In the genomic region with DNA sequence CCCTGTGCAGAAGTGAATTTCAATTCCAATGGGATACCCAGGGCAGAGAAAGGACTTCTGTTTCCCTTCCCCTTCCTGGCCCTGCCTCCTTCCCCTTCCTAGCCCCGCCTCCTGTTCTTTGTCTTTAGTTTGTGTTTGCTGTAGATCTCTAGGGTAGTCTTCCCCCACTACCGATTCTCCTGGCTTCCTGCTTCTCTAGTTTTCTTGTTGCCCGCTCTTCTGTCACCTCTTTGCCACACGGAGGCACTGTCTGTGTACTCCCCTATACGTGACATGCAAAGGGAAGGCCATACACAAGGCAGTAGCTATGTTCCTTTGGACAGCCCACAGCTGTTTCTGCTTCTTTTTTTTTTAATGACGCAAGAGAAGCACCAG, we compare ENCODE assay signal across 8 mouse cellular contexts.
DNase-seq lines count a peak whose midpoint lies in the region; ATAC-seq and TF ChIP-seq lines count a peak whose summit lies in the region.

No protein-coding gene starts in this region.

- no peaks in the 10 kb centered on the region for H3K27me3 ChIP-seq in embryonic facial prominence, embryonic 13.5 days
- no peaks in the 10 kb centered on the region for H3K27me3 ChIP-seq in hindbrain, embryonic 16.5 days (replicated peaks; ENCODE audit: control insufficient read depth, insufficient read depth, low read length)
- H3K27me3 ChIP-seq in lung, embryonic 16.5 days (ENCODE audit: control insufficient read depth, insufficient read depth, low read depth, low read length), result no peaks in the 10 kb centered on the region

- TF ChIP-seq POLR2A in cortical plate, adult 2 months (IDR thresholded peaks at IDR 0.05; ENCODE audit: extremely low read depth, insufficient read depth, low read length), result no peak

- no peak overlapping the region for H3K4me2 ChIP-seq in embryonic facial prominence, embryonic 13.5 days
- H3K4me2 ChIP-seq in hindbrain, embryonic 16.5 days (ENCODE audit: low read length), result no peak overlapping the region
- H3K4me2 ChIP-seq in lung, embryonic 16.5 days (ENCODE audit: low read depth, low read length), result peak overlapping the region; percentile 37; the same call in 1 of the 2 replicates

- peaks cover 5% of the 10 kb centered on the region for H3K4me1 ChIP-seq in cortical plate, adult 2 months (ENCODE audit: control insufficient read depth, insufficient read depth, low read length)
- peaks cover 45% of the 10 kb centered on the region for H3K4me1 ChIP-seq in embryonic facial prominence, embryonic 13.5 days
- no peaks in the 10 kb centered on the region for H3K4me1 ChIP-seq in hindbrain, embryonic 16.5 days (ENCODE audit: control insufficient read depth, insufficient read depth, low read depth, low read length)
- peaks cover 37% of the 10 kb centered on the region for H3K4me1 ChIP-seq in lung, embryonic 16.5 days (replicated peaks; ENCODE audit: control insufficient read depth, insufficient read depth, low read length)

- peak overlapping the region; percentile 60; the same call in 1 of the 2 replicates for H3K27ac ChIP-seq in cortical plate, adult 2 months (ENCODE audit: insufficient read depth, low read length)
- H3K27ac ChIP-seq in embryonic facial prominence, embryonic 13.5 days, result peak overlapping the region; percentile 63; the same call in 1 of the 2 replicates
- H3K27ac ChIP-seq in hindbrain, embryonic 16.5 days (ENCODE audit: low read depth, low read length), result peak overlapping the region; percentile 46
- H3K27ac ChIP-seq in lung, embryonic 16.5 days (ENCODE audit: low read length), result peak overlapping the region; percentile 87

- DNase-seq in adrenal gland, postnatal 36 days, result no peak
- no peak for DNase-seq in spleen, postnatal 4 days (ENCODE audit: low spot score in 2 of 2)
- no peak for DNase-seq in adrenal gland, postnatal 14 days
- no peak for DNase-seq in cerebellum, adult 18-20 months

- H3K36me3 ChIP-seq in embryonic facial prominence, embryonic 13.5 days, result peaks cover 11% of the 10 kb centered on the region
- no peaks in the 10 kb centered on the region for H3K36me3 ChIP-seq in hindbrain, embryonic 16.5 days (ENCODE audit: control insufficient read depth, insufficient read depth, low read length)
- H3K36me3 ChIP-seq in lung, embryonic 16.5 days (ENCODE audit: control insufficient read depth, insufficient read depth, low read length), result peaks cover 28% of the 10 kb centered on the region

- 48% methylated on average over 6 of the region's 6 CpGs for WGBS in embryonic facial prominence, embryonic 13.5 days
- 65% methylated on average over 6 of the region's 6 CpGs for WGBS in hindbrain, embryonic 16.5 days
- 29% methylated on average over 6 of the region's 6 CpGs for WGBS in lung, embryonic 16.5 days

- H3K9ac ChIP-seq in embryonic facial prominence, embryonic 13.5 days, result no peak overlapping the region
- no peak overlapping the region for H3K9ac ChIP-seq in hindbrain, embryonic 16.5 days (ENCODE audit: low read depth, low read length)
- H3K9ac ChIP-seq in lung, embryonic 16.5 days (ENCODE audit: low read length), result peak overlapping the region; percentile 36; the same call in 1 of the 2 replicates

- no peak overlapping the region for H3K4me3 ChIP-seq in cortical plate, adult 2 months (ENCODE audit: insufficient read depth, low read length)
- H3K4me3 ChIP-seq in embryonic facial prominence, embryonic 13.5 days, result no peak overlapping the region
- no peak overlapping the region for H3K4me3 ChIP-seq in hindbrain, embryonic 16.5 days (ENCODE audit: low read length)
- H3K4me3 ChIP-seq in lung, embryonic 16.5 days (ENCODE audit: low read length), result no peak overlapping the region

- 0 out of 2 replicates have a peak, but pooled peaks have one; percentile 32 for ATAC-seq in embryonic facial prominence, embryonic 13.5 days (ENCODE audit: insufficient number of reproducible peaks, insufficient read depth, low FRiP score, low TSS enrichment, low read depth)
- no peak for ATAC-seq in hindbrain, embryonic 16.5 days
- peak; percentile 77 for ATAC-seq in lung, embryonic 16.5 days (ENCODE audit: low read depth)

- no peak for TF ChIP-seq CTCF in cortical plate, adult 2 months (IDR thresholded peaks at IDR 0.05; ENCODE audit: extremely low read depth, insufficient read depth, low read length)

- H3K9me3 ChIP-seq in embryonic facial prominence, embryonic 13.5 days, result peaks cover 5% of the 10 kb centered on the region; the same call in 1 of the 2 replicates
- H3K9me3 ChIP-seq in hindbrain, embryonic 16.5 days (ENCODE audit: control insufficient read depth, low read length), result no peaks in the 10 kb centered on the region
- peaks cover 4% of the 10 kb centered on the region; the same call in 1 of the 2 replicates for H3K9me3 ChIP-seq in lung, embryonic 16.5 days (ENCODE audit: control insufficient read depth, low read length)
